Mouse (Mus musculus) lung, postnatal 25 days (tissue): ENCODE measurements at regions not wholly inside any gene's neighbourhood (a gene's known extent, or its start where the extent isn't known, plus 50 kb on each side); places are given as distances from the start of the nearest gene placed in this dataset.
"Not testable (repeated sequence)": the region's sequence is repeated elsewhere in the genome, so short reads cannot be mapped to it uniquely, and the experiment has no call there.

Source experiments
- DNase-seq: peaks from one replicate; pipeline ENCODE4 v3.0.0; 2022; ENCODE audit warnings: low spot score

DNA sequence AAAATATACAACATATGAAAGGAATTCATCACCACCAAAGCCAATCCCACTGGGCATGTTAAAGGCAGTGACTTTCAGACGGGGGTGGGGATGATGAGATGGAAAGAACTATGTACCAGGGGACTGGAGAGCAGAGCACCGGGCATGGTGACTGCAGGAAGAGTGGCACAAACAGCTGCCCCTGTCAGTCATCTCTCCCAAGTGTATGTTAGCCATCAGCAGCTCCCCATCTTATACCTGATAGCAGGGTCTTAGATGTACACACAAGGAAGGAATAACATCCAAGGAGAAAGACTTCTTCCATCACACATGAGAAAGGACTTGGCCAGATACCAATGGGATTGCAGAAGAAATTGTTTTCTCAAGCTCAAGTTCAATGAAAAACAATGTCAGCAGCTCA is 257.2 kb downstream of the Nuak1 start:
- no peak for DNase-seq

GRCm38 (mm10) chr10:84186466-84186865 is 253.9 kb downstream of the Nuak1 start:
- no peak for DNase-seq

DNA sequence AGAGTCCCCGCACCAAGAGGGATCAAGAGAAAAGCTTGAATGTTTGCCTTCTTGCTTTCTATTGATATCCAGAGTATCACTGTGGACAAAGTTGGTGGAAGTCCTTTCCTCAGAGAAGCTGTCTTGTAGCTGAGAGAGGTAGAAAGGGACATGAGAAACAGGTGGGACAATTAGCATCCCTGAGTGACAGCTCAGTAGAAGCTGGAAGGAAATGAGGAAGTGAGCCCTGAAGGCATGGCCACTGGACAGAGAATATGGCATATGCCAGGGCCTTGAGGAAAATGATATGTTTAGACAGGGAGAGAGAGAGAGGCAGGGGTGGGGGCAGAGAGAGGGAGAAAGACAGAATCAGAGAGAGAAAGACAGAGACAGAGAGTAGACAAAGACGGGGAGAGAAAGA is 241.4 kb downstream of the Nuak1 start:
- no peak for DNase-seq

GRCm38 (mm10) chr10:84201785-84202184 is 238.6 kb downstream of the Nuak1 start:
- no peak for DNase-seq

- DNase-seq: no peak
These were observed 228.2 kb downstream of the Nuak1 start for GRCm38 (mm10) chr10:84212096-84212785.

DNA sequence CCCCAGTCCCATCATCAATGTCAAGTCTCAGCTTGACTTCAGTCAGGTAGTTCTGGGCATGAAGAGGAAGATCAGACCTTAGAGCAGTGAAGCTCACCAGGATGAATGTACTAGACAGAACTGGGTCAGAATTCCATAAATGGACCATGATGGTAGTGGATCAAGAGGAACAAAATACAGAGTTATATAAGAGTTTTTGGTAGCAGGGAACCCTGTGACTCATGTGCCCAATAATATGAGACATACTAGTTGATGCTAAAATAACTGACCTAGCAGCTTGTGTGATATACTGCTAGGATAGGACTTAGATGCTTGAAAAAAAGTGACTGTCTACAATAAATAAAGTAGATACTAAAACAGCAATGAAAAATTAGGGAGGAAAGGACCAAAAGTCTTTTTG is 225.6 kb downstream of the Nuak1 start:
- no peak for DNase-seq

DNA sequence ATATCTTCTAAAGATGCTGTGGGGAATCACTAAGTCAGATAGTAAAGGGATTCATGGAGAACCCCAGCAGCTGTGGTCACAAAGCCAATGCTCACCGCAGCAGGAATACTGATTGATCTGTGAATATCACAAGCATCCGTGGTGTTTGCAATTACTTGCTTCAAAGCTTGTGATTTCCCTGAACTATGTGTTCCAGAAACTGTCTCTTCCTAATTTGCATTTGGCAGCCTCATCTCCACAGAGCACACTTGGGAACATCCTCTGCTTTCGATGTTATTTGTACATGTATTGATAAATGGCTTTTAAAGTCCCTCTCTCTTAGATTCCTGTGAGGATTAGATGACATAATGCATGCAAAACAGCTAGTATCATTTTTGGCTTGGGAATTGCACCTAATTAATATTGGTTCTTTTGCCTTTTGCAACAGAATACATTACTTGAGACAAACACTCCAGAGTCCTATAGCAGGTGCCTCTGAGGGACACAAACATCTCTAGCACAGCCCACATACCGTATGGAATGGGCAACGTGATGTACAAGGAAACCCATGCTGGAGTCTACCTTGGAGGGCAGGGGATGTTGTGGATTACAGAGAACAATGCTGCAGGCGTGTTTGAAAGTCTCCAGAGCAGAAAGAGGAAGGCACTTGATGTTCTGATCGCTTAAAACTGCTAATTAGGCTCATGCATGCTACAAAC is 211.0 kb downstream of the Nuak1 start:
- no peak for DNase-seq

DNA sequence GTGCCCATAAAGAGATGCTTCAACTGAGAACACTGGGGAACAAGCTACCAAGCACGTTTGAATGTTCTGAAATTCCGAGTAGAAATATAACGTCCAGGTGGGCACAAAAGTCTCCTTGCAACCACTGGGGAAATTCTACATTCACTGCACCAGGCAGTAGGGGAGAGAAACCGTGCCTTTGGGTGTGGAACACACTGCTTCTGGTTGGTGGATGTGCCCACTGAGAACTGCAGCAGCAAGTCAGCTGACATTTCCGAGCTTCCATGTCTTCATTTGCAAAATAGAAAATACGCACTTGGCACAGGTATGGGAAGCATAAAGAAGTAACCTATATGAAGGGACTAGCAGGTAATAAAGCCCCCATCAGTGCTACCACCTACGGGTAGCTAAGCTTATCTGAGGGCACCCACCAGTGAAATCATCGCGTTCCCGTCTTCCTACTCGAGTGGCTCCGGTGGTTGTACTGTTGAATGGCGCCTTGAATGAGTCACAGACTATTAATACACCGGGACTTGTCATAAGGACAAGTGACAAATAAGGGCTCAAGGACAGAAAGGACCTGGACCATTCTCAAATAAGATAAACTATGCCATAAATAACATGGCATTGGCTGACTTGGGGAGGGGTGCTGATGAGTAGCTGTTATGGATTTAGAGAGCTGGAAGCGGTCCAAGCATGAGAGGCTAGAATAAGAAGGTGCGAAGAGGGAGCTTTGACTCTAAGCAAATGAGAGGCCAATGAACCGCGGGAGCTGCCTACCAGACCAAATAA is 210.2 kb downstream of the Nuak1 start:
- no peak for DNase-seq

- no peak for DNase-seq
These were observed 205.4 kb downstream of the Nuak1 start for GRCm38 (mm10) chr10:84235006-84235405.

DNA sequence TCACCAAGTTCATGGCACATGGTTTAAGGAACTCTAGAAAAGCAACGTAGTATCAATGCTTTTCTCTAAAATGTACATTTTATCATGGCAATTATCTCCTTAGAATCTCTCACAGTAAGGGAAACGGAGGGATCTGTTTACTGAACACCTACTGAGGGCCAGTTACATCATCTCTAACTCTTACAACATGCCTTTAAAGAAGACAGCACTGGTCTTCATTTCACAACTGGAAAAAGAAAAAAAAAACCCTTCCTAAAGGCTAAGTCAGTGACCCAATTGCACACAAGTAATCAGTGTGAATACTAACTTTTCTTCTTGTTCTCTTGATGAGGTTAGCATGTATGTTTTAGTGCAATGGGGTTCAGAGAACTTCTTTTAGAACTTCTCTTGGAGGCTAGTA is 204.2 kb downstream of the Nuak1 start:
- DNase-seq: no peak

- no peak for DNase-seq
These were observed 202.0 kb downstream of the Nuak1 start for GRCm38 (mm10) chr10:84238279-84238963.

DNA sequence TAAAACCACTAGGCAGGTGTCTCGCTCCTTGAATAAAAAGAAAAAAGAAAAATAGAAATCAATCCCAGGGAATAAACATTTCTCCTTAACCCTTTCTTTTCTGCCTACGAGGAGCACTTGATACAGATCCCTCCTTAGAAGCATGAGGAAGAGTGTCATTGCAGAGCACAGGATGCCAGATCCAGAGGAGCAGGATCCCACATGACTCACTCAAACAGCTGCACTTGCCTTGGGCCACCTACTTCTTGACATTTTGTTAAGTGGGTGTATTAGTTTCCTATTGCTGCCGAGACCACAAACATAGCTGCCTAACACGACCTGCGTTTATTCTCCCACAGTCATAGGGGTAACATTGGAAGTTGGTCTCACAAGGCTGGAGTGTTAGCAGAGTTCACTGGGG is 197.1 kb downstream of the Nuak1 start:
- no peak for DNase-seq

GRCm38 (mm10) chr10:84249346-84249745 is 191.1 kb downstream of the Nuak1 start:
- DNase-seq: no peak

- DNase-seq: peak; percentile 1
These were observed 179.3 kb downstream of the Nuak1 start for GRCm38 (mm10) chr10:84260931-84261650.

DNA sequence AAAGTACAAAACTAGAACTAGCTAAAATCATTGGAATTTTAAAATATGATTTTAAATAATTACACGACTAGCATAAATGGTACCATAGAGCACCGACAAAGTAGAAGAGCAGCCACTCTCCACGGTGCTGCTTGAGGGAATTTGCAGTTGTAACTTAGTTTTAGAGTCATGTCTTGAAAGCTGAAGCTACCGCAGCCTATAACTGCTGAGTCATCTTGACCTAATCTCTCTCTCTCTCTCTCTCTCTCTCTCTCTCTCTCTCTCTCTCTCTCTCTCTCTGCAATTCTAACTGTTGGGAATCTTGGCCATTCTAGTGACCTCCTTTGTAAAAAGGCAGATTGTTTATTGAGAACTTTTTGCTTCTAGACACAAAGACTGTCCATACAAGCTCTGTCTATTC is 177.5 kb downstream of the Nuak1 start:
- no peak for DNase-seq

DNA sequence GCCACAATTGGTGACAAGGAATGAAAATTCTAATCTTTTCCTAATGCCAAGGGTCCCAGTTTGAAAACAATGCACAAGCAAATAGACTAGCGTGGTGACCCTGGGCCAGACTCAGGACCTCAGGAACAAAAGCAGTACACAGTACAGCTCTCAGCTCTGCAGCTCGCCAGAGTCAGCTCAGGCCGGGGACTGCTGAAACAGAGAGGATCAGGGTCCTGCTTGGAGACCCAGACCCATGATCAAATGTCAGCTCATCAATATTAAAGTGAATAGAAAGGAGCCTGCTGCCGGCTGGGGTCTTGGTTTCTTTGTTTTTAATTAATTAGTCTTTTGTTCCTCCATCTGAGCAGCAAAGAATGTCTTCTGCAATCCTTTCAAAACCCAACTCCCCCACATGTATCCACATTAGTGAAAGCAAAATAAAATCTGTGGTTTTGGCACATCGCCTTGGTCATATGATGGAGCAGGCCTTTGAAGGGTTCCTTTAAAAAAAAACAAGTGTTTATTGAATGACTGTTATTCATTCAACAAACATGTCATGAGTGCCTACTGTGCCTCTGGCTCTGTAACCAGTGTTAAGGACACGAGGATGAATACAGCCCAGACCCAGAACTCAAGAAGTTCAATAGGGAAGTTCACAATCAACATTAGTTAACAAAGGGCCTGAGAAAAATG is 154.4 kb downstream of the Nuak1 start:
- peak; percentile 57 for DNase-seq

GRCm38 (mm10) chr10:84294422-84294821 is 146.0 kb downstream of the Nuak1 start:
- DNase-seq: no peak

- DNase-seq: no peak
These were observed 144.2 kb downstream of the Nuak1 start for GRCm38 (mm10) chr10:84296168-84296567.

DNA sequence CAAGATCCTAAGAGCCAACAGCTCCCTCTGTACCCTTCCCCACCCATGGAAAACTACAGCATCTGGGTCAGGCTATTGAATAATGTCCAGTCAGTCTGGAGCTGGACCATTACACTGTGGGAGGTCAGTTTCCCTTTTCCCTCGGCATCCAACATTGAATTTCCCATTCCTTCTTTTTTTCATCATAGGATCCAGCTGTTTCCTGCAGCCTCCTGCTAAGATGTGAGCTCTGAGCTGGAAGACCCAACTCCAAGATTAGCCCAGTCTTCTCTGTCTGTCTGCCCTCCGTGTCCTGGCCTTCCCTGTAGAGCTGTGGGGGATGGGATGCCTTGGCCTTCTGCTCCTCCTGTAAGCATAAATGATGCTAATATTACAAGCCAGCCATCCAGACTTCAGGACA is 138.8 kb downstream of the Nuak1 start:
- DNase-seq: no peak

- no peak for DNase-seq
These were observed 137.4 kb downstream of the Nuak1 start for GRCm38 (mm10) chr10:84302821-84303520.

DNA sequence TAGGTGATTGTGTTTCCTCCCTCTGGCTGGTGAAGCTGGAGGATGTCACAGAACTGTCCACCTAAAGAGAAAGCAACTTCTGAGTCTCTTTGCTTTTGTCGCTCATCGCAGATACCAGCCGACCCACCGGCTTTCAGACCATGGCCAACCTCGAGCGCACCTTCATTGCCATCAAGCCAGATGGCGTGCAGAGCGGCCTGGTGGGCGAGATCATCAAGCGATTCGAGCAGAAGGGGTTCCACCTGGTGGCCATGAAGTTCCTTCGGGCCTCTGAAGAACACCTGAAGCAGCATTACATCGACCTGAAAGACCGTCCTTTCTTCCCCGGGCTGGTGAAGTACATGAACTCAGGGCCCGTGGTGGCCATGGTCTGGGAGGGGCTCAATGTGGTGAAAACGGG is 131.7 kb downstream of the Nuak1 start:
- not testable (repeated sequence) for DNase-seq
